Mouse (Mus musculus): ENCODE measurements around the gene Mlh3. TPM values are rescaled to one million over a fixed set of nuclear protein-coding genes. Genes with fewer than 3 reads are reported as not detected.

Gene Mlh3
- polyA plus RNA-seq, 1 experiment from 2014 or later: 9.6 TPM

- no peak overlapping the region for H3K9ac ChIP-seq
- H3K4me1 ChIP-seq: peaks cover 59% of the 10 kb centered on the region
- 62% methylated on average over 10 of the region's 10 CpGs for WGBS
Observed at GRCm38 (mm10) chr12:85196191-85196590, 74.2 kb downstream of the Mlh3 start.

GRCm38 (mm10) chr12:85195086-85195485, 75.3 kb downstream of the Mlh3 start:
- no peak for ATAC-seq (replicated peaks; ENCODE audit: low FRiP score)
- no peaks in the 10 kb centered on the region for H3K27me3 ChIP-seq
- H3K27ac ChIP-seq: peak overlapping the region; percentile 28; the same call in 1 of the 2 replicates
- no peak overlapping the region for H3K4me2 ChIP-seq
- H3K9me3 ChIP-seq (replicated peaks): no peaks in the 10 kb centered on the region
- H3K36me3 ChIP-seq: no peaks in the 10 kb centered on the region
- H3K4me3 ChIP-seq (replicated peaks): no peak overlapping the region
- 76% methylated on average over 5 of the region's 5 CpGs for WGBS
- peaks cover 51% of the 10 kb centered on the region for H3K4me1 ChIP-seq
- no peak overlapping the region for H3K9ac ChIP-seq

More at GRCm38 (mm10) chr12:85196191-85196590, 74.2 kb downstream of the Mlh3 start:
- Histone ChIP-seq H3K4me2 (no peak overlapping the region), H3K9me3 (replicated peaks) (no peaks in the 10 kb centered on the region), H3K27me3 (no peaks in the 10 kb centered on the region), H3K36me3 (no peaks in the 10 kb centered on the region), H3K27ac (no peak overlapping the region), H3K4me3 (replicated peaks) (no peak overlapping the region)
- no peak for ATAC-seq (replicated peaks; ENCODE audit: low FRiP score)

DNA sequence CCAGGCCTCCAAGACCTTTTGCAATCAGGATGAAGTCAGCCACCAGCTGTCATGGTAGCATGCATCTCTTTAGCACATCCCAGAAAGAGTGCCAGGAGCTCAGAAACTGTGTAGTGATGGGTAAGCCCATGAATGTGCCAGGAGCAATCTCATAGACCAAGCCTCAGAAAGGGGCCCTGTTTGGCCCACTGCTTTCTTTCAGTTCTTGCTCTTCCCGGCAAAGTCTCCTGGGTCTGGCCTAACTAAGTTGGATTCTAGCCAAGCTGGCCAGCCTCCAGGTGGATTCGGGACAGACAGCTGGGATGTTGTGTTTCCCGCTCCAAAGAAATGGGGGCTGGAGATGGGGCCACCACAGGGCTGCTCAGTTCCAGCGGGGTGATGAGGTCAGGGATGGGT, 75.8 kb downstream of the Mlh3 start:
- no peak for ATAC-seq (replicated peaks; ENCODE audit: low FRiP score)
- WGBS: 37% methylated on average over 4 of the region's 4 CpGs
- H3K4me2 ChIP-seq: no peak overlapping the region

DNA sequence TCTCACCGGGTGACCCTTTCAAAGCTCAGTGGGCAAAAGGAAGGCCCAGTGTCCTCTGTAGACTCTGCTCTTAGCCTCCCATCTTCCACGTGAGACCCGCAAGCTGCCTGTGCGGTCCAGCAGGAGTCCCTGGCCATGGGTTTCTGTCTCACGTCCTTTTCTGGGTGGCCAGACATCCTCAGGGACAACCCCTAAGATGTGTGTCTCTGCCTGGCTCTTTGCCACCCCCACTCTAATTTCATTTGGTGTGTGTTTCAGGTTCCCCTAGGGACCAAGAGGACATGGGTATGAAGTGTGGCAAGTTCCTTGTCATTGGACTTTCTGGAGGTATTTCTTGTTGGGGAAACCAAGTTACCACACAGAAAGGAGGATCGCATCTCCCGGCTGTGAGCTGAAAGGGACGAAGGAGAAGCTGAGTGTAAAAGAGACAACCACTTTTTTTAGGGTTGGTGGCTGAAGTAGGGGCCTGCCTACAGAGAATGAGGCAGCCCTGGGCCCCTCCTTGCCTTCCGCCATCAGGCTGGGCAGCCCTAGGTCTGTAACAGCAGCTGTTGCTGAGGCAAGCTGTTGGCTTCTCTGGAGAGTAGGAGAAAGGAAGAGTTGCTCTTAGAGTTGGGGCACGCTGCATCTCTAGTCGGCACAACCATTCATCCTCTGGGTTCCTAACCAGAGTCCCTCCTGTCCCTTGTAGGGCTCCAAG, 76.3 kb downstream of the Mlh3 start:
- Histone ChIP-seq H3K4me1 (peaks cover 51% of the 10 kb centered on the region), H3K4me3 (replicated peaks) (no peak overlapping the region), H3K27ac (peak overlapping the region; percentile 28; the same call in 1 of the 2 replicates), H3K9ac (no peak overlapping the region), H3K9me3 (replicated peaks) (no peaks in the 10 kb centered on the region), H3K4me2 (no peak overlapping the region), H3K27me3 (no peaks in the 10 kb centered on the region), H3K36me3 (no peaks in the 10 kb centered on the region)
- ATAC-seq (replicated peaks; ENCODE audit: low FRiP score): no peak
- 85% methylated on average over 11 of the region's 11 CpGs for WGBS

More for the DNA sequence above, 75.8 kb downstream of the Mlh3 start:
- Histone ChIP-seq H3K4me3 (replicated peaks) (no peak overlapping the region), H3K36me3 (no peaks in the 10 kb centered on the region), H3K9ac (no peak overlapping the region), H3K27me3 (no peaks in the 10 kb centered on the region), H3K4me1 (peaks cover 51% of the 10 kb centered on the region), H3K9me3 (replicated peaks) (no peaks in the 10 kb centered on the region), H3K27ac (peak overlapping the region; percentile 28; the same call in 1 of the 2 replicates)

GRCm38 (mm10) chr12:85193146-85193545, 77.3 kb downstream of the Mlh3 start:
- no peaks in the 10 kb centered on the region for H3K36me3 ChIP-seq
- H3K27ac ChIP-seq: peak overlapping the region; percentile 2; the same call in 1 of the 2 replicates
- no peak overlapping the region for H3K9ac ChIP-seq
- H3K4me3 ChIP-seq (replicated peaks): no peak overlapping the region
- no peak for ATAC-seq (replicated peaks; ENCODE audit: low FRiP score)
- peaks cover 49% of the 10 kb centered on the region for H3K4me1 ChIP-seq
- H3K27me3 ChIP-seq: no peaks in the 10 kb centered on the region
- H3K9me3 ChIP-seq (replicated peaks): no peaks in the 10 kb centered on the region
- 83% methylated on average over 10 of the region's 10 CpGs for WGBS
- no peak overlapping the region for H3K4me2 ChIP-seq

GRCm38 (mm10) chr12:85192461-85193108, 77.8 kb downstream of the Mlh3 start:
- WGBS: 22% methylated on average over 19 of the region's 19 CpGs
- peak overlapping the region; percentile 12; the same call in 1 of the 2 replicates for H3K4me2 ChIP-seq
- no peaks in the 10 kb centered on the region for H3K9me3 ChIP-seq (replicated peaks)
- no peaks in the 10 kb centered on the region for H3K27me3 ChIP-seq
- H3K4me3 ChIP-seq (replicated peaks): no peak overlapping the region
- 0 out of 2 replicates have a peak overlapping the region, but pooled peaks have one; percentile 7 for H3K9ac ChIP-seq
- peaks cover 43% of the 10 kb centered on the region for H3K4me1 ChIP-seq
- H3K27ac ChIP-seq: peak overlapping the region; percentile 2; the same call in 1 of the 2 replicates
- peak; percentile 58 for ATAC-seq (replicated peaks; ENCODE audit: low FRiP score)
- H3K36me3 ChIP-seq: no peaks in the 10 kb centered on the region

DNA sequence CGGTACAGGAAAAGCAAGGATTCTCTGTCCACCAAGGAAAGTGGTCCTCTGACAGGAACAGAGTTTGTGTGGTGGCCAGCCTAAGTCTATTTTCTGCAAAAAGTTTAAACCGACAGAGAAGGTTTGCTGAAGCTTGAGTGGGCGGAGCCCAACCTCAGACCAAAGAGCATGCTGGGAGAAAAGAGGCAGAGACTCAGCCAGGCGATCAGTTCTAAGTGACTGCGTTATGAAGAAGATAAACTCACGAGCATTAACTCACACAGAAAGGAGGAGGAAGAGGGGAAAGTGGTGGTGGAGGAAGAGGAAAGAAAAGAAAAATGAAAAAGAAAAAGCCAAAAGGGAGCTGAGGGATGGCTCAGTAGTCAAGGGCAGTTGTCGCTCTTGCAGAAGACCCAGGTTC, 80.1 kb downstream of the Mlh3 start:
- no peak for ATAC-seq (replicated peaks; ENCODE audit: low FRiP score)
- H3K27me3 ChIP-seq: no peaks in the 10 kb centered on the region
- H3K36me3 ChIP-seq: no peaks in the 10 kb centered on the region
- H3K9ac ChIP-seq: no peak overlapping the region
- no peak overlapping the region for H3K27ac ChIP-seq
- H3K4me2 ChIP-seq: no peak overlapping the region
- no peak overlapping the region for H3K4me3 ChIP-seq (replicated peaks)
- peaks cover 25% of the 10 kb centered on the region for H3K4me1 ChIP-seq
- no peaks in the 10 kb centered on the region for H3K9me3 ChIP-seq (replicated peaks)
- 83% methylated on average over 7 of the region's 7 CpGs for WGBS

DNA sequence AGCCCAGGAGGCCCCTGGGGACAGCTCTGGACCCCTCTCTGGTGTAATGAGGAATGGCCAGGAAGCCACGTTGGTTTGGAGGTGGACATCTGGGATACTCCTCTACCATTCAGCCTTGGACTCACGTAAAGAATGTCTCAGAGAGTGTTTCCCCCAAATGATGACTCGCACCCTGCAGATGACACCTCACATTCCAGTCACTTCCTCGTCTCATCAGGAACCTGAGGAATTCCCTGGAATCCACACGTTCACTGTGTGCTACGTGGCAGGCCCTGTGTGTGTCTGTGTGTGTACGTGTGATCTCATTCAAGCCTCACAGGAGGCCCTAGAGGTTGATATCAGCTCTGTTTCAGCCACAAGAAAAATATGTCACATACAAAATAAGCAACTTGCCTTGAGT, 84.0 kb downstream of the Mlh3 start:
- Histone ChIP-seq H3K36me3 (no peaks in the 10 kb centered on the region), H3K27me3 (peaks cover 14% of the 10 kb centered on the region; the same call in 1 of the 2 replicates), H3K4me1 (peaks cover 17% of the 10 kb centered on the region), H3K27ac (no peak overlapping the region), H3K4me2 (no peak overlapping the region), H3K9me3 (replicated peaks) (no peaks in the 10 kb centered on the region), H3K9ac (no peak overlapping the region), H3K4me3 (replicated peaks) (no peak overlapping the region)
- no peak for ATAC-seq (replicated peaks; ENCODE audit: low FRiP score)
- WGBS: 66% methylated on average over 7 of the region's 7 CpGs

DNA sequence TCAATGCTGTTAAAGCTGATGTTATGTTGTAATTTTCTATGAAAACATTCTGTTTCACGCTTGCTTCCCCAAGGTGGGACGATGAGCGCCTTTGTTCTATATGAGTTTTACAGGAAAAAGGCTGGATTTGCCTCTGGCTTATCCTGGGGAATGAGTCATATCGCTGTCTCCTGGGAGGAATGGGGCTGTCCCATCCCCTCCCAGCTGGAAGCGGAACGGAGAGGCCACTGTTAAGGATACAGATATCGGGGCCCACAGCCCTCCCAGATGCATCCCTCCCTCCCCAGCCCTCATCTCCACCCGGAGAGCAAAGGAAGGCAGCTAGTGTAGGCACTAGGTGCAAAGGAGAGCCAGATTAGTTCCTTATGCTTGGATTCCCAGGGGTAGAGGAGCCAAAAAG, 84.6 kb downstream of the Mlh3 start:
- H3K4me3 ChIP-seq (replicated peaks): no peak overlapping the region
- peaks cover 21% of the 10 kb centered on the region for H3K4me1 ChIP-seq
- H3K36me3 ChIP-seq: no peaks in the 10 kb centered on the region
- H3K27ac ChIP-seq: no peak overlapping the region
- H3K9me3 ChIP-seq (replicated peaks): no peaks in the 10 kb centered on the region
- WGBS: 65% methylated on average over 8 of the region's 8 CpGs
- no peak overlapping the region for H3K4me2 ChIP-seq
- H3K27me3 ChIP-seq: peaks cover 15% of the 10 kb centered on the region; the same call in 1 of the 2 replicates
- ATAC-seq (replicated peaks; ENCODE audit: low FRiP score): no peak
- H3K9ac ChIP-seq: no peak overlapping the region

Small RNA genes within 50 kb of the gene (microRNA-seq; reads per million reads assigned to microRNA genes)
- gene Mir6938: not detected

Other genes with a start within 250 kb of the Mlh3 start
- gene Prox2, start 159.8 kb downstream of the Mlh3 start, polyA plus RNA-seq (2015; fragmentation: Nextera tagmentation; extraction: Ambion mirVana): 3.4 and 4.2 TPM in 2 replicates
- 120 and 123 TPM in 2 replicates for gene Dlst, start 159.8 kb downstream of the Mlh3 start, polyA plus RNA-seq (2015; fragmentation: Nextera tagmentation; extraction: Ambion mirVana)
- 1.0 and 1.4 TPM in 2 replicates for gene Rps6kl1, start 119.3 kb downstream of the Mlh3 start, polyA plus RNA-seq (2015; fragmentation: Nextera tagmentation; extraction: Ambion mirVana)
- 15.9 and 18.8 TPM in 2 replicates for gene Pgf, start 92.8 kb downstream of the Mlh3 start, polyA plus RNA-seq (2015; fragmentation: Nextera tagmentation; extraction: Ambion mirVana)
- gene Eif2b2, start 51.1 kb downstream of the Mlh3 start, polyA plus RNA-seq (2015; fragmentation: Nextera tagmentation; extraction: Ambion mirVana): 98.7 and 105 TPM in 2 replicates
- 59.5 and 65.4 TPM in 2 replicates for gene Acyp1, start 17.8 kb upstream of the Mlh3 start, polyA plus RNA-seq (2015; fragmentation: Nextera tagmentation; extraction: Ambion mirVana)
- 2.8 and 3.4 TPM in 2 replicates for gene Zc2hc1c, start 18.0 kb upstream of the Mlh3 start, polyA plus RNA-seq (2015; fragmentation: Nextera tagmentation; extraction: Ambion mirVana)
- gene Nek9, start 68.8 kb upstream of the Mlh3 start, polyA plus RNA-seq (2015; fragmentation: Nextera tagmentation; extraction: Ambion mirVana): 22.3 and 23.0 TPM in 2 replicates
- 323 and 334 TPM in 2 replicates for gene Tmed10, start 104.2 kb upstream of the Mlh3 start, polyA plus RNA-seq (2015; fragmentation: Nextera tagmentation; extraction: Ambion mirVana)
- 3.5 and 3.8 TPM in 2 replicates for gene Fos, start 203.3 kb upstream of the Mlh3 start, polyA plus RNA-seq (2015; fragmentation: Nextera tagmentation; extraction: Ambion mirVana)

Data from kidney, embryonic 15.5 days (tissue).